Mouse (Mus musculus): ENCODE results near the gene Bcan.

GRCm38 (mm10) chr3:87945781-87946540 is 54.1 kb downstream of the Bcan start:
- TF ChIP-seq CHD2 (IDR thresholded peaks at IDR 0.05; ENCODE audit: low read depth, low read length), result no peak
- TF ChIP-seq MAFK (IDR thresholded peaks at IDR 0.05; ENCODE audit: insufficient read depth, low read depth, low read length), result no peak
- TF ChIP-seq HCFC1 (IDR thresholded peaks at IDR 0.05; ENCODE audit: borderline replicate concordance, insufficient read depth, low read length), result no peak

All from ES-E14 (cell line).